ENCODE assay signal across 7 mouse cellular contexts in the genomic region with DNA sequence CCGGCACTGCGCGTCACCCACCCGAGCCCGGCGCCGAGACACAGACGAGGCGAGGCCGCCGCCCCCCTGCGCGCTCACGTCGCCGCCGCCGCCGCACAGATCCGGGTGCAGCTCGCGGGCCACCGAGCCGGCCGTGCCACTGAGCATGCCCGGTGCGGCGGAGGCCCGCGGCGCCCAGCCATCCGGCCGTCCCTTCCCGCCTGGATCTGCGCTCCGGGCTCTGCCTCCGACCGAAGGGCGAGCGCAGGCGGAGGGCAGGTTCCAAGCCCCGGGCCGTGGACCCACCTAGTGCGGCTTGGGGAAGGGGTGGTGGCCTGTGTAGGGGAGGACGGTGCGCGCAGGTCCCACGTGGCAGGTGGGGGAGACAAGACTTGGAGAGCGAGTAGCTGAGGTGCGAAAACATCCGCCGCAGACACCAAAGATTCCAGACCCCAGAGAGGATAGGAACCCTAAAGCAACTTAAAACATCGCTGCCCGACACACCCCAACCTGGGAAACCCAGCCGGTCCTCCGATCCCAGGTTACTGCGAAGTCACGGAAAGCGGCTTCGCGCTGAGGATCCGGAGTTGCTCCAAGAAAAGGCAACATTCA. TPM values are rescaled to one million over a fixed set of nuclear protein-coding genes. Genes with fewer than 3 reads are reported as not detected.
DNase-seq lines count a peak whose midpoint lies in the region; ATAC-seq and TF ChIP-seq lines count a peak whose summit lies in the region.

A gene (minus strand): TSS at position 577 of the 591 bp plus-strand sequence.

- H3K9ac ChIP-seq in embryonic facial prominence, embryonic 13.5 days = peak within 1 kb of the TSS; percentile 92
- peak within 1 kb of the TSS; percentile 85 for H3K9ac ChIP-seq in midbrain, embryonic 12.5 days (replicated peaks)

- H3K27me3 ChIP-seq in embryonic facial prominence, embryonic 13.5 days = no peaks in the 10 kb centered on the region
- H3K27me3 ChIP-seq in limb, embryonic 10.5 days (ENCODE audit: low read depth, poor library complexity, severe bottlenecking) = no peaks in the 10 kb centered on the region
- H3K27me3 ChIP-seq in midbrain, embryonic 12.5 days = 0 out of 2 replicates have a peak, but pooled peaks cover 3% of the 10 kb centered on the region
- H3K27me3 ChIP-seq in small intestine, adult 2 months (ENCODE audit: control insufficient read depth, insufficient read depth, low read length) = no peaks in the 10 kb centered on the region

- peak within 1 kb of the TSS; percentile 82 for H3K27ac ChIP-seq in embryonic facial prominence, embryonic 13.5 days
- H3K27ac ChIP-seq in limb, embryonic 10.5 days = peak within 1 kb of the TSS; percentile 94
- H3K27ac ChIP-seq in midbrain, embryonic 12.5 days (replicated peaks) = peak within 1 kb of the TSS; percentile 81
- H3K27ac ChIP-seq in small intestine, adult 2 months (ENCODE audit: insufficient read depth, low read depth, low read length) = peak within 1 kb of the TSS; percentile 69

- H3K4me3 ChIP-seq in embryonic facial prominence, embryonic 13.5 days = peak within 1 kb of the TSS; percentile 97
- H3K4me3 ChIP-seq in limb, embryonic 10.5 days = peak within 1 kb of the TSS; percentile 98
- H3K4me3 ChIP-seq in midbrain, embryonic 12.5 days = peak within 1 kb of the TSS; percentile 89
- H3K4me3 ChIP-seq in small intestine, adult 2 months (ENCODE audit: low read depth, low read length) = peak within 1 kb of the TSS; percentile 88

- ATAC-seq in embryonic facial prominence, embryonic 13.5 days (ENCODE audit: insufficient number of reproducible peaks, insufficient read depth, low FRiP score, low TSS enrichment, low read depth) = peak; percentile 97
- ATAC-seq in midbrain, embryonic 12.5 days (ENCODE audit: low FRiP score, low read depth) = peak; percentile 96

- H3K9me3 ChIP-seq in embryonic facial prominence, embryonic 13.5 days = no peaks in the 10 kb centered on the region
- H3K9me3 ChIP-seq in limb, embryonic 10.5 days (replicated peaks) = no peaks in the 10 kb centered on the region
- H3K9me3 ChIP-seq in midbrain, embryonic 12.5 days = no peaks in the 10 kb centered on the region

- no peak for TF ChIP-seq CTCF in small intestine, adult 2 months (IDR thresholded peaks at IDR 0.05; ENCODE audit: extremely low read depth, insufficient read length, insufficient replicate concordance, low read depth, low read length)

- no peak for TF ChIP-seq POLR2A in small intestine, adult 2 months (IDR thresholded peaks at IDR 0.05; ENCODE audit: low read depth, low read length)

- under 1% methylated on average over 58 of the region's 62 CpGs for WGBS in embryonic facial prominence, embryonic 13.5 days
- under 1% methylated on average over 62 of the region's 62 CpGs for WGBS in limb, embryonic 10.5 days
- 1% methylated on average over 62 of the region's 62 CpGs for WGBS in midbrain, embryonic 12.5 days
- WGBS in small intestine, adult 2 months = under 1% methylated on average over 61 of the region's 62 CpGs

- H3K36me3 ChIP-seq in embryonic facial prominence, embryonic 13.5 days = no peaks in the 10 kb centered on the region
- no peaks in the 10 kb centered on the region for H3K36me3 ChIP-seq in limb, embryonic 10.5 days
- no peaks in the 10 kb centered on the region for H3K36me3 ChIP-seq in midbrain, embryonic 12.5 days
- no peaks in the 10 kb centered on the region for H3K36me3 ChIP-seq in small intestine, adult 2 months (ENCODE audit: control insufficient read depth, insufficient read depth, low read length)

- H3K4me2 ChIP-seq in embryonic facial prominence, embryonic 13.5 days = peak within 1 kb of the TSS; percentile 69
- peak within 1 kb of the TSS; percentile 67 for H3K4me2 ChIP-seq in midbrain, embryonic 12.5 days (replicated peaks)

- peaks cover 12% of the 10 kb centered on the region for H3K4me1 ChIP-seq in embryonic facial prominence, embryonic 13.5 days
- H3K4me1 ChIP-seq in limb, embryonic 10.5 days = peaks cover 15% of the 10 kb centered on the region
- H3K4me1 ChIP-seq in midbrain, embryonic 12.5 days = peaks cover 11% of the 10 kb centered on the region; the same call in 1 of the 2 replicates
- no peaks in the 10 kb centered on the region for H3K4me1 ChIP-seq in small intestine, adult 2 months (ENCODE audit: control insufficient read depth, insufficient read depth, insufficient read length, low read length)

- DNase-seq in adrenal gland, postnatal 36 days = peak; percentile 94 to 95
- peak; percentile 91 for DNase-seq in heart, adult 18-20 months
- peak; percentile 91 for DNase-seq in kidney, adult 18-20 months
- DNase-seq in limb, embryonic 10.5 days (ENCODE audit: low spot score) = peak; percentile 95

RNA-seq across cellular contexts. Expression of the gene that starts here (rescaled TPM):
- total RNA-seq in adrenal gland, postnatal 36 days (2021) = 10 to 100 TPM; 58.1 to 71.6 TPM
- 32.5 and 39.7 TPM in 2 replicates for polyA plus RNA-seq in embryonic facial prominence, embryonic 13.5 days (2015; fragmentation: Nextera tagmentation; extraction: Ambion mirVana)
- total RNA-seq in heart, adult 18-20 months (2021) = 10 to 100 TPM; 31.8 to 32.2 TPM
- polyA plus RNA-seq in limb, embryonic 10.5 days (2016; fragmentation: Nextera tagmentation; extraction: Ambion mirVana) = 24.4 and 33.3 TPM in 2 replicates
- polyA plus RNA-seq in midbrain, embryonic 12.5 days (2016; fragmentation: Nextera tagmentation; extraction: Ambion mirVana) = 64.1 and 68.9 TPM in 2 replicates
- polyA plus RNA-seq in small intestine, adult 2 months (2012; rRNA removed) = 5.7 and 7.9 TPM in 2 replicates

Comparison
In these comparisons a context has a peak if more than half of its experiments do, and no peak if none do; other contexts are left out.
1. Peak in every context shown above with its lines: DNase-seq, ATAC-seq, H3K4me3 ChIP-seq and H3K27ac ChIP-seq.